Mouse (Mus musculus) urinary bladder, postnatal 14 days (tissue): ENCODE data around the gene Flnc.
A peak's percentile ranks its signal among the peaks of the same experiment; 100 is the strongest.
"Not testable (repeated sequence)": the region's sequence is repeated elsewhere in the genome, so short reads cannot be mapped to it uniquely, and the experiment has no call there.

ENCODE experiments used
- DNase-seq: peaks from one replicate; pipeline ENCODE4 v3.0.0; 2021; ENCODE audit warnings: low spot score

The Flnc gene

GRCm38 (mm10) chr6:29433038-29433803 lies at the start of gene Flnc:
Gene Flnc, plus strand, starts transcription at chr6:29433256.
- peak; percentile 45 for DNase-seq

- peak; percentile 27 for DNase-seq
These were observed 45.0 kb upstream of the Flnc start, which contains the start of gene Opn1sw for GRCm38 (mm10) chr6:29388052-29388518. Gene Opn1sw, minus strand, starts transcription at chr6:29388468.

- DNase-seq: peak; percentile 95
These were observed 44.4 kb upstream of the Flnc start for GRCm38 (mm10) chr6:29388606-29389080.

- no peak for DNase-seq
These were observed 43.6 kb upstream of the Flnc start for GRCm38 (mm10) chr6:29389425-29389824.

- not testable (repeated sequence) for DNase-seq
These were observed 42.6 kb upstream of the Flnc start for GRCm38 (mm10) chr6:29390500-29390899.

GRCm38 (mm10) chr6:29391241-29391640 lies 41.8 kb upstream of the Flnc start:
- not testable (repeated sequence) for DNase-seq

GRCm38 (mm10) chr6:29391802-29392201 lies 41.3 kb upstream of the Flnc start:
- no peak for DNase-seq

GRCm38 (mm10) chr6:29394286-29394685 lies 38.8 kb upstream of the Flnc start:
- no peak for DNase-seq

- peak; percentile 77 for DNase-seq
These were observed 36.9 kb upstream of the Flnc start, which contains the start of gene Ccdc136 for GRCm38 (mm10) chr6:29395910-29396713. Gene Ccdc136, plus strand, starts transcription at chr6:29396309.

- DNase-seq: peak; percentile 5
These were observed 36.1 kb upstream of the Flnc start for GRCm38 (mm10) chr6:29396714-29397540.

- peak; percentile 7 for DNase-seq
These were observed 35.5 kb upstream of the Flnc start for GRCm38 (mm10) chr6:29397575-29397974.

GRCm38 (mm10) chr6:29399851-29400250 lies 33.2 kb upstream of the Flnc start:
- no peak for DNase-seq

- peak; percentile 32 for DNase-seq
These were observed 30.2 kb upstream of the Flnc start for GRCm38 (mm10) chr6:29402693-29403342.

GRCm38 (mm10) chr6:29406412-29406811 lies 26.6 kb upstream of the Flnc start:
- no peak for DNase-seq

GRCm38 (mm10) chr6:29415446-29415845 lies 17.6 kb upstream of the Flnc start:
- no peak for DNase-seq

- no peak for DNase-seq
These were observed 12.5 kb upstream of the Flnc start for GRCm38 (mm10) chr6:29420596-29420995.

- DNase-seq: no peak
These were observed 7.9 kb upstream of the Flnc start for GRCm38 (mm10) chr6:29425118-29425517.

- DNase-seq: no peak
These were observed 6.7 kb upstream of the Flnc start for GRCm38 (mm10) chr6:29426331-29426730.

GRCm38 (mm10) chr6:29428171-29428570 lies 4.9 kb upstream of the Flnc start:
- no peak for DNase-seq

- DNase-seq: no peak
These were observed 2.2 kb upstream of the Flnc start for GRCm38 (mm10) chr6:29430681-29431420.

- DNase-seq: no peak
These were observed 1.6 kb upstream of the Flnc start for GRCm38 (mm10) chr6:29431473-29431872.
